Mouse (Mus musculus): ENCODE results near the gene Rpgr. TPM values are rescaled to one million over a fixed set of nuclear protein-coding genes. Genes with fewer than 3 reads are reported as not detected.

Gene Rpgr
- polyA plus RNA-seq (2014; fragmentation: Nextera tagmentation; extraction: Ambion mirVana) = 11.1 and 11.3 TPM in 2 replicates

GRCm38 (mm10) chrX:10216410-10216949, at the start of gene Rpgr:
TSS of gene Rpgr (minus strand) at chrX:10216920.
- 17% methylated on average over 28 of the region's 47 CpGs for WGBS
- Histone ChIP-seq H3K36me3 (ENCODE audit: control insufficient read depth, insufficient read depth, low read length) (no peaks in the 10 kb centered on the region), H3K4me2 (ENCODE audit: low read depth, low read length) (peak within 1 kb of the TSS; percentile 54), H3K9ac (ENCODE audit: low read depth, low read length) (peak within 1 kb of the TSS; percentile 66), H3K27me3 (replicated peaks; ENCODE audit: control insufficient read depth, insufficient read depth, low read length) (no peaks in the 10 kb centered on the region), H3K4me1 (ENCODE audit: control insufficient read depth, insufficient read depth, low read length) (no peaks in the 10 kb centered on the region), H3K9me3 (ENCODE audit: control insufficient read depth, low read length) (no peaks in the 10 kb centered on the region), H3K27ac (replicated peaks; ENCODE audit: low read depth, low read length) (peak within 1 kb of the TSS; percentile 72), H3K4me3 (ENCODE audit: low read depth, low read length) (peak within 1 kb of the TSS; percentile 52)
- DNase-seq (ENCODE audit: low spot score) (peak; percentile 95), ATAC-seq (ENCODE audit: low read depth) (peak; percentile 98)

- Histone ChIP-seq H3K27ac (replicated peaks; ENCODE audit: low read depth, low read length) (no peak overlapping the region), H3K9me3 (ENCODE audit: control insufficient read depth, low read length) (no peaks in the 10 kb centered on the region), H3K4me3 (ENCODE audit: low read depth, low read length) (no peak overlapping the region), H3K4me2 (ENCODE audit: low read depth, low read length) (no peak overlapping the region), H3K9ac (ENCODE audit: low read depth, low read length) (no peak overlapping the region), H3K4me1 (ENCODE audit: control insufficient read depth, insufficient read depth, low read length) (no peaks in the 10 kb centered on the region), H3K27me3 (replicated peaks; ENCODE audit: control insufficient read depth, insufficient read depth, low read length) (no peaks in the 10 kb centered on the region), H3K36me3 (ENCODE audit: control insufficient read depth, insufficient read depth, low read length) (no peaks in the 10 kb centered on the region)
- ATAC-seq (ENCODE audit: low read depth) = no peak
- WGBS = 74% methylated on average over 5 of the region's 5 CpGs
- DNase-seq (ENCODE audit: low spot score) = no peak
Observed at GRCm38 (mm10) chrX:10258260-10258659, 41.5 kb upstream of the Rpgr start.

GRCm38 (mm10) chrX:10257774-10258173, 41.1 kb upstream of the Rpgr start:
- no peak overlapping the region for H3K9ac ChIP-seq (ENCODE audit: low read depth, low read length)
- no peak overlapping the region for H3K27ac ChIP-seq (replicated peaks; ENCODE audit: low read depth, low read length)
- no peaks in the 10 kb centered on the region for H3K27me3 ChIP-seq (replicated peaks; ENCODE audit: control insufficient read depth, insufficient read depth, low read length)
- H3K4me1 ChIP-seq (ENCODE audit: control insufficient read depth, insufficient read depth, low read length) = no peaks in the 10 kb centered on the region
- H3K4me2 ChIP-seq (ENCODE audit: low read depth, low read length) = no peak overlapping the region
- H3K36me3 ChIP-seq (ENCODE audit: control insufficient read depth, insufficient read depth, low read length) = no peaks in the 10 kb centered on the region
- no peak overlapping the region for H3K4me3 ChIP-seq (ENCODE audit: low read depth, low read length)
- no peaks in the 10 kb centered on the region for H3K9me3 ChIP-seq (ENCODE audit: control insufficient read depth, low read length)
- DNase-seq (ENCODE audit: low spot score) (no peak), ATAC-seq (ENCODE audit: low read depth) (no peak)
- WGBS = 59% methylated on average over 1 of the region's 1 CpGs

- Histone ChIP-seq H3K27me3 (replicated peaks; ENCODE audit: control insufficient read depth, insufficient read depth, low read length) (no peaks in the 10 kb centered on the region), H3K36me3 (ENCODE audit: control insufficient read depth, insufficient read depth, low read length) (no peaks in the 10 kb centered on the region), H3K27ac (replicated peaks; ENCODE audit: low read depth, low read length) (no peak within 1 kb of the TSS), H3K4me2 (ENCODE audit: low read depth, low read length) (no peak within 1 kb of the TSS), H3K9ac (ENCODE audit: low read depth, low read length) (no peak within 1 kb of the TSS), H3K4me1 (ENCODE audit: control insufficient read depth, insufficient read depth, low read length) (no peaks in the 10 kb centered on the region), H3K9me3 (ENCODE audit: control insufficient read depth, low read length) (no peaks in the 10 kb centered on the region), H3K4me3 (ENCODE audit: low read depth, low read length) (no peak within 1 kb of the TSS)
- ATAC-seq (ENCODE audit: low read depth) (no peak), DNase-seq (ENCODE audit: low spot score) (no peak)
- 57% methylated on average over 2 of the region's 2 CpGs for WGBS
Observed at GRCm38 (mm10) chrX:10251852-10252504, 35.3 kb upstream of the Rpgr start, which contains the start of gene Otc. TSS of gene Otc (plus strand) at chrX:10252305.

GRCm38 (mm10) chrX:10251357-10251756, 34.6 kb upstream of the Rpgr start:
- no peak overlapping the region for H3K4me3 ChIP-seq (ENCODE audit: low read depth, low read length)
- no peak for DNase-seq (ENCODE audit: low spot score)
- no peaks in the 10 kb centered on the region for H3K36me3 ChIP-seq (ENCODE audit: control insufficient read depth, insufficient read depth, low read length)
- no peaks in the 10 kb centered on the region for H3K4me1 ChIP-seq (ENCODE audit: control insufficient read depth, insufficient read depth, low read length)
- no peak overlapping the region for H3K9ac ChIP-seq (ENCODE audit: low read depth, low read length)
- no peak for ATAC-seq (ENCODE audit: low read depth)
- H3K9me3 ChIP-seq (ENCODE audit: control insufficient read depth, low read length) = no peaks in the 10 kb centered on the region
- no peak overlapping the region for H3K4me2 ChIP-seq (ENCODE audit: low read depth, low read length)
- no peaks in the 10 kb centered on the region for H3K27me3 ChIP-seq (replicated peaks; ENCODE audit: control insufficient read depth, insufficient read depth, low read length)
- no peak overlapping the region for H3K27ac ChIP-seq (replicated peaks; ENCODE audit: low read depth, low read length)

DNA sequence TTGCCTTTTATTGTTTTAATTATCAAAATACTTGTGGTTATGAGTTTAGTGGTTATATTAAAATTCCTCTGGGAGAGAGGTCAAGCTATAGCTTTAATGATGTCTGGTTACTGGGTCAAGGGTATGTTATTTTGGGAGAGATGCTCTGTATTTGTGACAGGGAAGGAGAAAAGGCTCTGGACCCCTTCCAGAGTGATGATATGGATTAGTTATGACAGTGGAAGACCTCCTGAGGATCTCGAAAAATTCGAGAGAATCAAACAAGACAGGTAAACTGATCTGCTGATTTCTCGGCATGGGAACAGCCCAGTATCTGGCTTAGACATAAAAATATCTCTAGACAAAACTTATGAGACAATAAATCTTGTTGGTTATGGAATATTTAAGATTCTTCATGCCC, 27.2 kb upstream of the Rpgr start:
- H3K4me2 ChIP-seq (ENCODE audit: low read depth, low read length) = no peak overlapping the region
- no peaks in the 10 kb centered on the region for H3K4me1 ChIP-seq (ENCODE audit: control insufficient read depth, insufficient read depth, low read length)
- H3K4me3 ChIP-seq (ENCODE audit: low read depth, low read length) = no peak overlapping the region
- no peaks in the 10 kb centered on the region for H3K36me3 ChIP-seq (ENCODE audit: control insufficient read depth, insufficient read depth, low read length)
- H3K27ac ChIP-seq (replicated peaks; ENCODE audit: low read depth, low read length) = no peak overlapping the region
- 63% methylated on average over 3 of the region's 3 CpGs for WGBS
- no peak overlapping the region for H3K9ac ChIP-seq (ENCODE audit: low read depth, low read length)
- H3K9me3 ChIP-seq (ENCODE audit: control insufficient read depth, low read length) = no peaks in the 10 kb centered on the region
- ATAC-seq (ENCODE audit: low read depth) = no peak
- no peaks in the 10 kb centered on the region for H3K27me3 ChIP-seq (replicated peaks; ENCODE audit: control insufficient read depth, insufficient read depth, low read length)
- DNase-seq (ENCODE audit: low spot score) = no peak

DNA sequence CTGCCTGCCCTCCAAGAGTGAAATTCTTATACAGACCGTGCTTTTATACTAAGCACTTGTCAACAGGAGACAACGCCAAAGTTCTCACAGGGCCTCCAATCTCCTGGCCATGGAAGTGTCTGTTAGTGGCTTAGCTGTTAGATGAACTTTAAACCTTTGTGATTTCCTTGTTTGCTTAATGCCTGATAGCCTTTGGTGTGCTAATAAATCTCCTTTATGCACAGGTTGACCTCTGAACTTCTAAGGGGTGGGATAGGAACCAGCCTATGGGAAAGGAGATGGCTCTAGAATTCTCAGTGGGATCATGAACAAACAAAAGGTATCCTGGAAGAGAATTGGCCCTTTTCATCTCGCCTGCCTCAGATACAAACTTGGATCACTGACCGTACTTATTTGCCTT, 22.8 kb upstream of the Rpgr start:
- ATAC-seq (ENCODE audit: low read depth) (no peak), DNase-seq (ENCODE audit: low spot score) (no peak)
- no peaks in the 10 kb centered on the region for H3K4me1 ChIP-seq (ENCODE audit: control insufficient read depth, insufficient read depth, low read length)
- 66% methylated on average over 4 of the region's 4 CpGs for WGBS
- no peak overlapping the region for H3K4me3 ChIP-seq (ENCODE audit: low read depth, low read length)
- H3K36me3 ChIP-seq (ENCODE audit: control insufficient read depth, insufficient read depth, low read length) = no peaks in the 10 kb centered on the region
- H3K9ac ChIP-seq (ENCODE audit: low read depth, low read length) = no peak overlapping the region
- H3K4me2 ChIP-seq (ENCODE audit: low read depth, low read length) = no peak overlapping the region
- H3K9me3 ChIP-seq (ENCODE audit: control insufficient read depth, low read length) = no peaks in the 10 kb centered on the region
- no peaks in the 10 kb centered on the region for H3K27me3 ChIP-seq (replicated peaks; ENCODE audit: control insufficient read depth, insufficient read depth, low read length)
- H3K27ac ChIP-seq (replicated peaks; ENCODE audit: low read depth, low read length) = no peak overlapping the region

DNA sequence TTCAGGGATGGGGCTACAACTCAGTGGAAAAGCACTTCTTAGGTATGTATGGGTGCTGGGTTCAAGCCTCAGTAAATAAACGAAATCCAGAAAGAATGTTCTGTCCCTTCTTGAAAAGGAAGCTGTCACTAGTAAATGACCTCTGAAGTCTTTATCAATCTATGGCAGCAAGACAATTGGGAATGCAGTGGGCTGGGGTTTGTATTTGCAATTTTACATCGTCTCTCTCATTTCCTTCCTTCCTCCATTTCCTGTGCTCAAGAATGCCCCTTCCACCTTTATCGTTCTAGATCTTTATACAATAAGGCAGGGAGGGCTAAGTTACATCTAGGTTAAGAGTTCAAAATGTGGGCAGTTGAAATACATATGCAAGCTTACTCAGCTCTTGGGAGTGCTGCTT, 17.9 kb upstream of the Rpgr start:
- whole genome bisulfite sequencing = 65% methylated on average over 3 of the region's 3 CpGs
- Histone ChIP-seq H3K36me3 (ENCODE audit: control insufficient read depth, insufficient read depth, low read length) (no peaks in the 10 kb centered on the region), H3K4me3 (ENCODE audit: low read depth, low read length) (no peak overlapping the region), H3K9me3 (ENCODE audit: control insufficient read depth, low read length) (no peaks in the 10 kb centered on the region), H3K4me1 (ENCODE audit: control insufficient read depth, insufficient read depth, low read length) (no peaks in the 10 kb centered on the region), H3K9ac (ENCODE audit: low read depth, low read length) (no peak overlapping the region), H3K27me3 (replicated peaks; ENCODE audit: control insufficient read depth, insufficient read depth, low read length) (no peaks in the 10 kb centered on the region), H3K4me2 (ENCODE audit: low read depth, low read length) (no peak overlapping the region), H3K27ac (replicated peaks; ENCODE audit: low read depth, low read length) (no peak overlapping the region)
- DNase-seq (ENCODE audit: low spot score) (no peak), ATAC-seq (ENCODE audit: low read depth) (no peak)

DNA sequence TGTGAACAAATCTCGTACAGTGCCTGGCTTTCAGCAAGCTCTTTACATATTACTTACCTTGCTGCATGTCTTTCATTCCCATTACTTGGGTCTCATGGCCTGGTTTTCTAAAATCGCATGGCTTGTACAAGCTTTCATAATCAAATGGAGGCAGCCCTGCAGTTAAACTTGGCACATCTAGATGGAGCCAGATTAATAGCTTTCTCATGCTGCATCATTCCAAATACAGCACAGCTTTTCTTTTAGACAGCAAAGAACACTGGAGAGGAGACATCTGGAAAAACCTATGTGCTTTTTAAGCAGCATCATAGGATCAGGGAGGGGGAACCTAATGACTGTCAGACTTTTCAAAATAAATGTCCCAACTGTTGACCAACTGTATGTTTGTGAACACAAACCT, 16.3 kb upstream of the Rpgr start:
- H3K27ac ChIP-seq (replicated peaks; ENCODE audit: low read depth, low read length) = no peak overlapping the region
- H3K4me2 ChIP-seq (ENCODE audit: low read depth, low read length) = no peak overlapping the region
- no peak for ATAC-seq (ENCODE audit: low read depth)
- no peaks in the 10 kb centered on the region for H3K4me1 ChIP-seq (ENCODE audit: control insufficient read depth, insufficient read depth, low read length)
- no peak overlapping the region for H3K9ac ChIP-seq (ENCODE audit: low read depth, low read length)
- no peak overlapping the region for H3K4me3 ChIP-seq (ENCODE audit: low read depth, low read length)
- DNase-seq (ENCODE audit: low spot score) = peak; percentile 60
- H3K9me3 ChIP-seq (ENCODE audit: control insufficient read depth, low read length) = no peaks in the 10 kb centered on the region
- H3K27me3 ChIP-seq (replicated peaks; ENCODE audit: control insufficient read depth, insufficient read depth, low read length) = no peaks in the 10 kb centered on the region
- no peaks in the 10 kb centered on the region for H3K36me3 ChIP-seq (ENCODE audit: control insufficient read depth, insufficient read depth, low read length)
- 64% methylated on average over 2 of the region's 2 CpGs for WGBS
